Mouse (Mus musculus) spleen, adult 2 months (tissue): ENCODE measurements around the gene Rab37.

ENCODE experiments used
- CTCF ChIP-seq: fragments of 200-500 bp; IDR thresholded peaks from 2 replicates; pipeline ENCODE4 v1.5.1; 2011; ENCODE audit warnings: mild to moderate bottlenecking, inconsistent platforms; ENCODE audit not compliant: insufficient read depth, insufficient read length, insufficient replicate concordance; ENCODE audit errors: extremely low read depth
- POLR2A ChIP-seq: fragments of 200-500 bp; IDR thresholded peaks from 2 replicates; pipeline ENCODE4 v1.6.1; 2011; ENCODE audit warnings: low read depth, low read length, inconsistent platforms

GRCm38 (mm10) chr11:115133800-115134199, 42.6 kb downstream of the Rab37 start, which contains the start of gene Cd300lf:
- no peak for TF ChIP-seq POLR2A
- TF ChIP-seq CTCF = no peak
